Mouse (Mus musculus) C2C12 (cell line): ENCODE results near the gene Tapt1.

ENCODE experiments used
- CTCF ChIP-seq: IDR thresholded peaks from one replicate; pipeline ENCODE4 v1.5.1; 2011; ENCODE audit not compliant: control insufficient read depth, insufficient read depth, insufficient read length
- MAX ChIP-seq: IDR thresholded peaks from one replicate; pipeline ENCODE4 v1.6.1; 2011; ENCODE audit warnings: mild to moderate bottlenecking, control low read depth
- USF1 ChIP-seq: IDR thresholded peaks from one replicate; pipeline ENCODE4 v1.6.1; 2011; ENCODE audit warnings: low read depth, mild to moderate bottlenecking, control low read depth, moderate library complexity

GRCm38 (mm10) chr5:44201665-44202064 lies 24.8 kb downstream of the Tapt1 start:
- TF ChIP-seq CTCF (no peak), MAX (no peak), USF1 (no peak)
